Mouse (Mus musculus): Measurements from ENCODE around the gene Fam76b. TPM values are rescaled to one million over a fixed set of nuclear protein-coding genes. Genes with fewer than 3 reads are reported as not detected.

Gene Fam76b
- polyA plus RNA-seq, 1 experiment, result 2.8 TPM

DNA sequence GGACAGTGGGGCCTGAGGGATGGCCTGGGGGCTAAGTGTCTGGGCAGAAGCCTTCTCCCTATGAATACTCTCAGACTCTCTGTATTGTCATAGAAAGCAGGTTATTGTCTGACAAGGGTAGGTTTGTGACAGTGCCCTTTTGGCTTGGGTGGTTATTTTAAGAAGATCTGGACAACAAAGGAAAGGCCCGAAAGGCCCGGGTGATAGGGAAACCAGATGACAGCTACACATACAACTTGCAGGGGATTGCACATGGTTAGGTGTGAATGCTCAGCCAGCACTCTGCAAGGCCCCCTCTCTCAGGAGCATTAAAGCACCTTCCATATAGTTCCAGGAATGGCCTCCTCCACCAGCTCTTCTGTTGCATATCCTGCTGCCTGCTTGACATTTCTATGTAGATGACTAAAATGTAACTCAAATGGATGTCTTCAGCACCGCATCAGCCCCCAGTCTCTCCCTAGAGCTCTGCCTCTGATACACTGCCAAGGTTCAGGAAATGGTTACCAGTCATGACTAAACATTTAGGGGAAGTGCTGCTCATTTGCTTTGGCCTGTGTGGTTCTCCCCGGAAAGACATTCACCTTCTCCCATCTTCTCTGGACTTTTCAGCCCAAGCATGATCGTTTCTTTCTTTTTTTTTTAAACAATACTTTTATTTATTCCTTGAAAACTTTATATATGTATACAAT, 76.7 kb downstream of the Fam76b start:
- Histone ChIP-seq H3ac (ENCODE audit: control insufficient read depth, insufficient read length) (no peak overlapping the region), H3K4me3 (no peak overlapping the region), H3K79me2 (ENCODE audit: control insufficient read depth, insufficient read depth) (no peaks in the 10 kb centered on the region), H3K4me2 (ENCODE audit: low read depth) (no peak overlapping the region), H3K36me3 (ENCODE audit: control insufficient read depth, insufficient read depth) (no peaks in the 10 kb centered on the region), H3K27me3 (ENCODE audit: control insufficient read depth, insufficient read depth, insufficient read length) (no peaks in the 10 kb centered on the region)
- TF ChIP-seq MYOG (IDR thresholded peaks at IDR 0.05; ENCODE audit: control insufficient read depth in 1 of 3, insufficient read depth in 1 of 3, insufficient read length in 2 of 3, low read depth in 2 of 3) (no peak), TCF12 (IDR thresholded peaks at IDR 0.05; ENCODE audit: insufficient read depth, poor library complexity, severe bottlenecking) (no peak), POLR2AphosphoS2 (IDR thresholded peaks at IDR 0.05; ENCODE audit: insufficient read length, low read depth) (no peak), SRF (IDR thresholded peaks at IDR 0.05; ENCODE audit: control insufficient read depth, insufficient read length, low read depth) (no peak), POLR2A (IDR thresholded peaks at IDR 0.05; ENCODE audit: insufficient read length, low read depth) (no peak), REST (IDR thresholded peaks at IDR 0.05; ENCODE audit: insufficient read depth, insufficient read length) (no peak), USF1 (IDR thresholded peaks at IDR 0.05; ENCODE audit: low read depth) (no peak), MAX (IDR thresholded peaks at IDR 0.05; ENCODE audit: low read depth) (no peak), TCF3 (IDR thresholded peaks at IDR 0.05; ENCODE audit: insufficient read length, low read depth) (no peak), MYOD1 (IDR thresholded peaks at IDR 0.05; ENCODE audit: control insufficient read depth in 1 of 3, insufficient read length in 2 of 3, low read depth in 2 of 3) (no peak), CEBPB (IDR thresholded peaks at IDR 0.05; ENCODE audit: insufficient read depth, poor library complexity, severe bottlenecking) (no peak), E2F4 (IDR thresholded peaks at IDR 0.05; ENCODE audit: insufficient read depth) (no peak)

Other genes starting within 250 kb of the Fam76b start
- 20.9 TPM for gene Mtmr2, start 79.3 kb upstream of the Fam76b start, polyA plus RNA-seq (2012; fragmentation: generic; extraction: Trizol)
- gene Cep57, start 609 bp upstream of the Fam76b start, polyA plus RNA-seq (2012; fragmentation: generic; extraction: Trizol), result 4.9 TPM